Mouse (Mus musculus) intestine, postnatal 0 days (tissue): ENCODE measurements around the gene Cd38. TPM values are rescaled to one million over a fixed set of nuclear protein-coding genes. Genes with fewer than 3 reads are reported as not detected.
A peak's percentile ranks its signal among the peaks of the same experiment; 100 is the strongest.

Experiments used
- ATAC-seq: fragments of 200-750 bp; cut with Nextera tagmentation; 2 replicates; pipeline ENCODE4 v1.8.0; 2017; ENCODE audit warnings: mild to moderate bottlenecking, moderate TSS enrichment, moderate library complexity
- H3K27ac ChIP-seq: fragments of 300-500 bp; sonication (generic); 2 replicates; pipeline ENCODE4 v1.5.1; 2014; ENCODE audit warnings: mild to moderate bottlenecking, low read depth, low read length, moderate library complexity
- H3K27me3 ChIP-seq: fragments of 300-500 bp; sonication (generic); replicated peaks from 2 replicates; pipeline ENCODE4 v1.6.1; 2014; ENCODE audit warnings: low read length, mixed read lengths; ENCODE audit not compliant: control insufficient read depth, insufficient read depth
- H3K36me3 ChIP-seq: fragments of 300-500 bp; sonication (generic); 2 replicates; pipeline ENCODE4 v1.6.1; 2014; ENCODE audit warnings: mild to moderate bottlenecking, moderate library complexity; ENCODE audit not compliant: control insufficient read depth, insufficient read depth
- H3K4me1 ChIP-seq: fragments of 300-500 bp; sonication (generic); replicated peaks from 2 replicates; pipeline ENCODE4 v1.6.1; 2014; ENCODE audit warnings: antibody characterized with exemption, low read length, mixed read lengths; ENCODE audit not compliant: control insufficient read depth, insufficient read depth
- H3K4me2 ChIP-seq: fragments of 300-500 bp; sonication (generic); replicated peaks from 2 replicates; pipeline ENCODE4 v1.6.1; 2014; ENCODE audit warnings: low read depth, mild to moderate bottlenecking, moderate library complexity
- H3K4me3 ChIP-seq: fragments of 300-500 bp; sonication (generic); 2 replicates; pipeline ENCODE4 v1.5.1; 2014; ENCODE audit warnings: low read depth, low read length
- H3K9ac ChIP-seq: fragments of 300-500 bp; sonication (generic); 2 replicates; pipeline ENCODE4 v1.6.1; 2014; ENCODE audit warnings: mild to moderate bottlenecking, low read depth, low read length
- H3K9me3 ChIP-seq: fragments of 300-500 bp; sonication (generic); 2 replicates; pipeline ENCODE4 v1.6.1; 2016; ENCODE audit warnings: mixed run types; ENCODE audit not compliant: control insufficient read depth
- CTCF ChIP-seq: sonication (generic); IDR thresholded peaks from 2 replicates; pipeline ENCODE4 v1.5.1; 2016; ENCODE audit warnings: low read depth, mild to moderate bottlenecking, control low read depth, antibody characterized with exemption, moderate library complexity
- WGBS: fragments of 180-500 bp; shearing (Covaris S2); extraction: QIAGEN DNeasy Blood & Tissue Kit; methylation state at CpG from one replicate; pipeline ENCODE4 v1.1.7; 2014; 5-methylcytosine and 5-hydroxymethylcytosine counted together
- polyA plus RNA-seq: library from polyadenylated mRNA; unstranded; fragments of >200 nt; fragmentation: Nextera tagmentation; extraction: Ambion mirVana; gene quantifications from 2 replicates; pipeline ENCODE4 v1.2.1, GENCODE M21; 2015

Gene Cd38
- polyA plus RNA-seq, 1 experiment from 2014 or later = 9.5 TPM

- WGBS = 80% methylated on average over 11 of the region's 11 CpGs
These were observed 15.1 kb upstream of the Cd38 start for GRCm38 (mm10) chr5:43853096-43853867.

GRCm38 (mm10) chr5:43853868-43854488, 14.4 kb upstream of the Cd38 start:
- Histone ChIP-seq H3K27ac (no peak overlapping the region), H3K36me3 (no peaks in the 10 kb centered on the region), H3K27me3 (no peaks in the 10 kb centered on the region), H3K9me3 (0 out of 2 replicates have a peak, but pooled peaks cover 3% of the 10 kb centered on the region), H3K4me1 (no peaks in the 10 kb centered on the region), H3K4me2 (no peak overlapping the region), H3K9ac (no peak overlapping the region), H3K4me3 (no peak overlapping the region)
- no peak for ATAC-seq
- 81% methylated on average over 7 of the region's 7 CpGs for WGBS
- TF ChIP-seq CTCF = no peak

More at GRCm38 (mm10) chr5:43853096-43853867, 15.1 kb upstream of the Cd38 start:
- H3K9me3 ChIP-seq = 0 out of 2 replicates have a peak, but pooled peaks cover 3% of the 10 kb centered on the region
- no peak overlapping the region for H3K4me3 ChIP-seq
- no peak for TF ChIP-seq CTCF
- no peak overlapping the region for H3K4me2 ChIP-seq
- no peaks in the 10 kb centered on the region for H3K36me3 ChIP-seq
- ATAC-seq = no peak
- H3K9ac ChIP-seq = no peak overlapping the region
- no peaks in the 10 kb centered on the region for H3K4me1 ChIP-seq
- no peaks in the 10 kb centered on the region for H3K27me3 ChIP-seq
- H3K27ac ChIP-seq = no peak overlapping the region

GRCm38 (mm10) chr5:43855769-43856168, 12.6 kb upstream of the Cd38 start:
- H3K36me3 ChIP-seq = no peaks in the 10 kb centered on the region
- no peak overlapping the region for H3K27ac ChIP-seq
- H3K9ac ChIP-seq = no peak overlapping the region
- 0 out of 2 replicates have a peak, but pooled peaks cover 3% of the 10 kb centered on the region for H3K9me3 ChIP-seq
- no peak for TF ChIP-seq CTCF
- no peak for ATAC-seq
- WGBS = 7% methylated on average over 2 of the region's 2 CpGs
- H3K4me3 ChIP-seq = no peak overlapping the region
- H3K4me2 ChIP-seq = no peak overlapping the region
- H3K4me1 ChIP-seq = peaks cover 4% of the 10 kb centered on the region; the same call in 1 of the 2 replicates
- H3K27me3 ChIP-seq = no peaks in the 10 kb centered on the region

GRCm38 (mm10) chr5:43859663-43860062, 8.7 kb upstream of the Cd38 start:
- H3K4me1 ChIP-seq = peaks cover 4% of the 10 kb centered on the region; the same call in 1 of the 2 replicates
- ATAC-seq = no peak
- H3K9ac ChIP-seq = no peak overlapping the region
- H3K36me3 ChIP-seq = no peaks in the 10 kb centered on the region
- 0 out of 2 replicates have a peak, but pooled peaks cover 3% of the 10 kb centered on the region for H3K9me3 ChIP-seq
- WGBS = 54% methylated on average over 8 of the region's 8 CpGs
- H3K27me3 ChIP-seq = no peaks in the 10 kb centered on the region
- H3K27ac ChIP-seq = peak overlapping the region; percentile 84
- H3K4me2 ChIP-seq = no peak overlapping the region
- no peak overlapping the region for H3K4me3 ChIP-seq
- TF ChIP-seq CTCF = no peak

- H3K27ac ChIP-seq = peak overlapping the region; percentile 84
- H3K9ac ChIP-seq = no peak overlapping the region
- H3K4me2 ChIP-seq = peak overlapping the region; percentile 37
- H3K27me3 ChIP-seq = no peaks in the 10 kb centered on the region
- 0 out of 2 replicates have a peak, but pooled peaks cover 3% of the 10 kb centered on the region for H3K9me3 ChIP-seq
- TF ChIP-seq CTCF = no peak
- H3K4me1 ChIP-seq = peaks cover 4% of the 10 kb centered on the region; the same call in 1 of the 2 replicates
- ATAC-seq = peak; percentile 34; the same call in 1 of the 2 replicates
- WGBS = 45% methylated on average over 5 of the region's 5 CpGs
- H3K36me3 ChIP-seq = no peaks in the 10 kb centered on the region
- H3K4me3 ChIP-seq = no peak overlapping the region
These were observed 8.3 kb upstream of the Cd38 start for GRCm38 (mm10) chr5:43860096-43860495.
